Mouse (Mus musculus) urinary bladder, postnatal 25 days (tissue): ENCODE data around the gene Zfp383.
"Not testable (repeated sequence)": the region's sequence is repeated elsewhere in the genome, so short reads cannot be mapped to it uniquely, and the experiment has no call there.

Experiments
- DNase-seq: peaks from one replicate; pipeline ENCODE4 v3.0.0; 2022; ENCODE audit warnings: low spot score

The Zfp383 gene

DNA sequence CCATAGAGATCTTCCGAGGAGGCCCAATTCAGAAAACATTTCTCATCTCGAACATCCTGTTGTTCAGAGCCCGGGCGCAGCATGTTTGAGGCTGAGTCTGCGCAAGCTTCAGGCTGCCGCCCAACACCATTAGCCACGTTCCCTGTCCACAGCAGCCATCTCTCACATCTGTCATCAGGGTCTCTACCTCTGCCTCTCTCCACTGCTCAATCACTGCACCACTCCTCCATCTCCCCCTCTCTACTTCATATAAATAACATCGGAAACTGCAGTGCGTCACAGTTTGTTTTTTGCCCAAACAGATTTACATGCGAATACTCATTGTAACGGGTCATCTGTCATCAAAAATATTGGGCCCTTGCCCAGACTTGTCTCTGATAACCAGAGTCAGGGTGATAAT is 33.0 kb downstream of the Zfp383 start:
- DNase-seq, result no peak

DNA sequence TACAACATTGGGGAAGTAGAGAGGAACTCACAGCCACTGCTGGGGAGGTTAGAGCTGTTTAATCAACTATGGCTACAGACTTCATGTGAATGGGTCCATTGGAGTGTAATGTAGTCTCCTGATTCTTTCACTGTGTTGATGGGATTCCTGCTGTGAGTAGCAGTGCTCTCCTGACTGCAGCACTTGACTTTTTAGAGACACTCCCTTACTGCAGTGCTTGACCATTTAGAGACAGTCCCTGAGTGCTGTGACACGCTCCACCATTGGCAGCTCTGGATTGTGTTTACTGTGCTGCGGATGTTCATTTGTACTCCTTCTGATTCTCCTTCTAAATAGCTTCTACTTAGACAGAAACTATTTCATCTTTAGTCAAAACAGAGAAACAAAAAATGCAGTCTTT is 34.7 kb downstream of the Zfp383 start:
- DNase-seq, result no peak

DNA sequence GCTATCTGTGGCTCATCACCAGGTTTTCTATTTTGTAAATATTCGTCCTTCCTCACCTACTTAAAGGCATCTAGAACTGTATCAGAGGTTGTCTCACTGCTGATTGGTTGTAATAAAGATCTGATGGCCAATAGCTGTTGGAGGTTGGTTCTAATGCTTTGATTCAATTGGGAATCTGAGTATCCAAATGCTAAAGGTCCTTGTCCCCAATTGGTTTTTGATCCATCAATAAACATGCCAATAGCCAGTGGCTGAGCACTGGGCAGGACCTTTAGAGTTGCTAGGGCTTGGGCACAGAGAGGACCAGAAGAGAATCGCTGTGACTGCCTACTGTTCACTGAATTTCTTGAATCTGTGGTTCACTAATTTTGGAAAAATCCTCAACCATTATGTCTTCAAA is 35.7 kb downstream of the Zfp383 start:
- DNase-seq, result no peak

DNA sequence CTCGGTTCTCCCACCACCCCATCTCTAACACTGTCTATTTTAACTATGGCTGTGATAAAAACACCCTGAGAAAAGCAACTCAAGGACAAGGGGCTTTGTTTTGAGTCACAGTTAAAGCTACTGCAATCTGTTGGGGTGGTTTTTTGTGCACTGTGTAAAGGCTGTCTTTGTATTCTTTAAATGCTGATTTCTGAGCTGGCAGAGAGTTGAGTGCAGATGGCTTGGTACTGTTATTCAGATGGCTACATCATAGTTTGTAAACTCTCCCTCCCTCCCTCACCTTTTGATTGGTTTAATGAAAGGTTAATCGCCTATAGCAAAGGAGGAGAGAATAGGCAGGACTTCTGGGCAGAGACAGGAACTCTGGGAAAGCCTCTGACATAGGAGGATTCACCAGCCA is 36.2 kb downstream of the Zfp383 start:
- no peak for DNase-seq

DNA sequence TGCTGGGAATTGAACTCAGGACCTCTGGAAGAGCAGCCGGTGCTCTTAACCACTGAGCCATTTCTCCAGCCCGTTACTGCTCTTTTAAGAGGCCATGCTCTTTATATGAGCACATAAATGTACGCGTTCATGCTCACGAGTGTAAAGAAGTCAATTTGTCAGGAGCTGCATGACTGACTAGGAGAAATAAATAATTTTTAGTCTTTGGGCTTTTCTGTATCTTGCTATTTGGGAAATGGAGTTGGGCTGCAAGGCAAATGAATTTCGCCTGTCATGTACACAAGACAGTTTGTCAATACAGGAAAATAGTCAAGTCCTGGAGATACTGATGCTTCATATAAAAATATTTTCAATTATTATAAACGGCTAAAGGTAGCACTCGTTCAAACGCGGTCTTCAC is 45.1 kb downstream of the Zfp383 start:
- no peak for DNase-seq

DNA sequence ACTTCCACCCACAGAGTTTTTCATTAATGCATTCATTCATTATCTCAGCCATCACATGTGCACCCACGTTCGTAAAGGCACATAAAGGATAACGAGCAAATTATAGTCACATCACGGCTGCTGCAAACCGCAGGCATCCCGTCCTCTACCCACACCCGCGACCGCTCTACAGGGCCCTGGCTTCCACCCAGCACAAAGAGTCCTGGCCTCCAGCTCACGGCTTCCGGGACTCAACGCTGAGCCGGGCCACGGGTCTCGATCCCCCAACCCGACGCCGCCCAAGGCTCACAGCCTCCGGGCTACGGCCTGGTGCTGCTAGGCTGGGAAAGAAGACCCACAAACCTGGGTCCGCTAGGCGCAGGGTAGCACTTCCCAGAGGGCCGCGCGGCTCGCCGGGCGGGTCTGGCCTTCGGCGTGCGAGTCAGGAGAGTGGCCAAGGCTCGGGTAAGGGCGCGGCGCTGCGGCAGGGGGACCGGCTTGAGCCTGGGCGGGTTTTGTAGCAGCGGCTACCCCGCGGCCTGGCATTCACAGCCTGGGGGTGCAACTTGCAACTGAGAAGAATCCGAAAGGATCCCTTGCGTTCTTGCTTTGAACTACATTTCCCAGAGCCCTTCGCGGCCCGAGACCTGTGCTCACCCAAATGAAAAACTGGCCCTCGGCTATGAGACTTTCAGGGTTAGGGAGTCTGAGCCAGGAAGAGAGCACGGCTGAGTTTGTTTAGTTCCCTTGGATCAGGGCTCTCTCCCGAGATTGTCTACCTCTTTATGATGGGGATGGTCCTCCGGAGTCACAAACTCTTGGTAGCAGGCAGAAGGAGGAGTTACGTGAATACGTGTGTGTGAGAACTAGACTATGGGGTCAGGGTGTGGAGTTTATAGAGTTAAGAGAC is 45.7 kb downstream of the Zfp383 start, which contains the start of gene Zfp74:
Zfp74 (minus strand) TSS at position 577 of the 889 bp plus-strand sequence.
- DNase-seq, result peak; percentile 65

DNA sequence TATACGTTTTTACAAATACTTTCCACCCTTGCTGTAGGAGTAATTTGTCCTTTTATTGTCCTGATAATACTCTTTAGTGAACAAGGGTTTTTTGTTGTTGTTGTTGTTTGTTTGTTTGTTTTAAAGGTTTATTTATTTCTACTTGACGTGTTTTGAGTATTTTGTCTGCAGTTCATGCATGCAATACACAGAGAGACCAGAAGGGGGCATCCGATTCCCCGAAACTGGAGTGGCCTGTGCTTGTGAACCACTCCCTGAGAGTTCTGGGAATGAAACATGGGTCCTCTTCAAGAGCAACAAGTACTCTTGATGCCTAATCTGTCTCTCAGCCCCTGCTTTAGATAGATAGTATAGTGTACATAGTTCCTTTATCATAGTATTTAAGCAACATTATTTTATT is 46.7 kb downstream of the Zfp383 start:
- peak; percentile 25 for DNase-seq

DNA sequence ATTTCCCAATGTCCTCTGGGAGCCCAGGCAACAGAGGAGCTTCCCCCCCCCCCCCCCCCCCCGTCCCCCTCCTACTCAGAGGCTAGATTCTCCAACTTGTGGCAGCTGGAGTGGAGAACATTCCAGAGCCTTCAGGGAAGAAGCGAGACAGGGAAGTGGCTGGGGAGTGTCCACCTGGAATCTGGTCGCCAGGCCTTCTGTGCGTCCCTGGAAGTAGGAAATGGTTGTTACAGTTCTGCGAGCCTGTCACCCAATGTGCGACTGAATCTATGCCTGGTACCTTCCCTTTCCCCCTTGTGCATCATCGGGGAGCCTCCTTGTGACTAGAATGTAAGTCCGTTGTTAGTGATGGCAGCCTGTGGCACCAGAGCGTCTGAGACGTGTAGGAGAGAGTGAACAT is 48.2 kb downstream of the Zfp383 start:
- no peak for DNase-seq

DNA sequence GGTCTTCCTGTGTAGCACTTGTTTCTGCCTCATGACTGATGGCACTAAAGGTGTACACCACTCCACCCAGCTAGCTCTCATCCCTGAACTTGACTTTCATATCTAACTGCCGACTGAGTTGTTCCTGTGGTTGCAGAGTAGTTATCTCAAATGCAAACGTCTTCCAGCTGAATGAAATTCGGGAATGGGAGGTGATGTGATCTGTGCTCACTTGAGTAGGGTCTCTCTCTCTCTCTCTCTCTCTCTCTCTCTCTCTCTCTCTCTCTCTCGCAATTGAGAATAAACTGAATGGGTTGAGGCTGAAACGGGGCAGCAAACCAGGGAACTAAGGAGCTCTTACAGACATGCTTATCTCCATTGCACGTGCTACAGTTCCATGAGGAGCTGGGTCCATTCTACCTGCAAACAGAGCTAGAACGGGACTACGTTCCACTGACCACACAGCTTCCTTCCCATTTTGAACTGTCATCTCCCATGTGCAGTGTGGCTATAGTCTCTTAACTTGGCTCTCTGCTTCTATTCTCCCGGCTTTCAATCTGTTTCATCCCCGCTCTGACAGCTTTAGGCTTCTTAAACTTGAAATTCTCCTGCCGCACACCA is 50.2 kb downstream of the Zfp383 start:
- DNase-seq, result no peak

DNA sequence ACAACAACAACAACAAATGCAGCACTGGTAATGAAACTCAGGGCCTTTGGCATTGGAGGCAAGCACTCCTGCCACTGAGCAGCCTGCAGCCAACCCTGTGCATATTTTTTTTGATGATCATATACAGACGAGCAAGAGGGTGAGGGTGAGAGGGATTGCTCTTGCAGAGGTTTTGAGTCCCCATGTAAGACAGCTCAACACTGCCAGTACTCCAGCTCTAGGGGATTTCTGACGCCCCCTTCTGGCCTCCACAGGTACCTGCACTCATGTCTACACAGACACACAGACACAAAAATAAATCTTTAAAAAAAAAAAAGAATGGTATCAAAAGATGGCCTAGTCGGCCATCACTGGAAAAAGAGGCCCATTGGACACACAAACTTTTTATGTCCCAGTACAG is 51.0 kb downstream of the Zfp383 start:
- DNase-seq, result no peak

DNA sequence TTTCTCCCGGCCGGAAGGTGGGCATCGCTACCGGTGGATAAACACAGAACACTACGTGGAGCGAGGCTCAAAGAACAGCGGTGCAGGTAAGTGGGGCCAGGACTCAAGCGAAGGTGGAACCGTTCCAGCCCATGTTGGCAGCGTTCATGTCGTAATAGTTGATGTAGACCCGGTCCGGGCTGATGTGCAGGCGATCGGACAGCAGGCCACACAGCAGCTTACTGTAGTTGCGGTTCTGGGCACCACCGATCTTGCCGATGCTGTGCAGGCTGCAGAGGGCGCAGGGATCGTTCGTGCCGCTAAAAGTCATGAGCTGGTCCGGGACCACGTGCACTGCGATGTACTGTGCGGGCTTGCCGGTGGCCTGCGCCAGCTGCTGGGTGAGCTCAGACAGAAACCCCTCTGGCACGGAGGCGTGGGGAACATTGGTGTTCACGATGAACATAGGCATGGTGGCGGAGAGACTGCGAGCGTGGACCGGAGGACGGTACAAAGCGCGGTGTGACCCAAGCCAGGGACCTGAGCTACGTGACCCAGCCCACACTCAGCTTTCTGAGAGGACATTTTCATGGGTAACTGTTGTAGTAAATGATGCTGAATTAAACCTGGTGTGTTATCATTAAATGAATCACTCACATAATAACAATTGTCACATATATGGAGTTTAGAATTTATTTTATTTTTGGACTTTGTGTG is 57.2 kb downstream of the Zfp383 start:
- DNase-seq, result not testable (repeated sequence)
